15 mouse cellular contexts compared by ENCODE assay signal in genomic region chr10:78224136-78224535, GRCm38 (mm10).
"Had no signal": no experiment of that assay in that cellular context is flagged by ENCODE, and none has a peak within 500 bp of the region (broad histone marks: within the 10 kb centered on the region; RNA-seq: fewer than 3 reads in every experiment).

No protein-coding gene starts in this region.

- H3K4me2 ChIP-seq: neural tube, embryonic 13.5 days; neural tube, embryonic 15.5 days; stomach, embryonic 15.5 days had no signal

- H3K4me3 ChIP-seq: neural tube, embryonic 13.5 days; neural tube, embryonic 15.5 days; stomach, embryonic 15.5 days had no signal

- H3K9ac ChIP-seq: neural tube, embryonic 13.5 days; neural tube, embryonic 15.5 days; stomach, embryonic 15.5 days had no signal

- H3K4me1 ChIP-seq: neural tube, embryonic 15.5 days; stomach, embryonic 15.5 days had no signal

- H3K9me3 ChIP-seq: neural tube, embryonic 13.5 days; neural tube, embryonic 15.5 days; stomach, embryonic 15.5 days had no signal

- DNase-seq: retina, postnatal 1 day; right cerebral cortex, adult 18-20 months; right cerebral cortex, postnatal 14 days; right cerebral cortex, postnatal 25 days; right cerebral cortex, postnatal 4 days; spleen, adult 18-20 months; thymus, adult 18-20 months; thymus, adult 2 months; thymus, postnatal 14 days; thymus, postnatal 25 days; thymus, postnatal 36 days; thymus, postnatal 4 days had no signal

- H3K27me3 ChIP-seq: neural tube, embryonic 13.5 days; neural tube, embryonic 15.5 days; stomach, embryonic 15.5 days had no signal

- H3K27ac ChIP-seq: neural tube, embryonic 13.5 days; neural tube, embryonic 15.5 days; stomach, embryonic 15.5 days had no signal
